Mouse (Mus musculus) CH12.LX (cell line): ENCODE measurements around the gene Cebpb. TPM values are rescaled to one million over a fixed set of nuclear protein-coding genes. Genes with fewer than 3 reads are reported as not detected.

ENCODE experiments used
- DNase-seq: peaks from one replicate; pipeline ENCODE4 v3.0.0-alpha.2; 2013; ENCODE audit errors: extremely low read depth
- H3K27ac ChIP-seq: 2 replicates; pipeline ENCODE4 v1.5.1; 2012; ENCODE audit warnings: low read depth, mild to moderate bottlenecking, control low read depth, moderate library complexity; ENCODE audit not compliant: insufficient read depth
- H3K27me3 ChIP-seq: replicated peaks from 2 replicates; pipeline ENCODE3; 2012; ENCODE audit warnings: inconsistent platforms
- H3K36me3 ChIP-seq, 2 experiments: replicated peaks in 1 of 2; 2 replicates each; pipeline versions ENCODE3 to v1.6.1; 2012; ENCODE audit warnings: inconsistent platforms in 1 of 2, low read length in 1 of 2, mild to moderate bottlenecking in 1 of 2, mixed read lengths in 1 of 2, moderate library complexity in 1 of 2; ENCODE audit not compliant: control insufficient read depth in 1 of 2, insufficient read depth in 1 of 2
- H3K4me1 ChIP-seq, 2 experiments: 2 replicates each; pipeline ENCODE4 v1.6.1; 2012; ENCODE audit warnings: inconsistent platforms in 1 of 2, moderate library complexity in 1 of 2; ENCODE audit not compliant: insufficient read depth in 2 of 2, control insufficient read depth in 1 of 2
- H3K4me2 ChIP-seq: 2 replicates; pipeline ENCODE4 v1.6.1; 2012; ENCODE audit warnings: low read depth, mild to moderate bottlenecking, control low read depth; ENCODE audit not compliant: poor library complexity, insufficient read depth, severe bottlenecking
- H3K4me3 ChIP-seq, 3 experiments: fragments of 150-350 bp in 1 of 3; sonication (generic) in 1 of 3; replicated peaks in 1 of 3; 2 replicates each; pipeline versions ENCODE3 to v1.5.1; 2011 to 2012; ENCODE audit warnings: low read depth in 2 of 3, low read length in 2 of 3, mild to moderate bottlenecking in 2 of 3, moderate library complexity in 2 of 3, control low read depth in 1 of 3, improper control_type of control experiment in 1 of 3, inconsistent platforms in 1 of 3, mixed read lengths in 1 of 3; ENCODE audit not compliant: poor library complexity in 1 of 3
- H3K79me2 ChIP-seq: replicated peaks from 2 replicates; pipeline ENCODE4 v1.6.1; 2012; ENCODE audit warnings: mild to moderate bottlenecking, moderate library complexity; ENCODE audit not compliant: control insufficient read depth, poor library complexity, insufficient read depth, severe bottlenecking; ENCODE audit errors: extremely low read depth
- H3K9ac ChIP-seq: 2 replicates; pipeline ENCODE4 v1.6.1; 2012; ENCODE audit warnings: low read depth, mild to moderate bottlenecking, control low read depth, moderate library complexity; ENCODE audit not compliant: insufficient read depth
- H3K9me3 ChIP-seq: replicated peaks from 2 replicates; pipeline ENCODE3; 2012; ENCODE audit warnings: low read length, inconsistent platforms, mixed read lengths
- BHLHE40 ChIP-seq: IDR thresholded peaks from 2 replicates; pipeline ENCODE4 v1.6.1; 2011; ENCODE audit warnings: mild to moderate bottlenecking, low read depth, low read length, improper control_type of control experiment
- CHD1 ChIP-seq: IDR thresholded peaks from 2 replicates; pipeline ENCODE4 v1.6.1; 2012; ENCODE audit warnings: low read depth, low read length, improper control_type of control experiment, inconsistent platforms
- CHD2 ChIP-seq: IDR thresholded peaks from 2 replicates; pipeline ENCODE4 v1.6.1; 2011; ENCODE audit warnings: low read length, improper control_type of control experiment
- E2F4 ChIP-seq: IDR thresholded peaks from 2 replicates; pipeline ENCODE4 v1.6.1; 2011; ENCODE audit warnings: low read depth, low read length, improper control_type of control experiment; ENCODE audit not compliant: insufficient replicate concordance
- ELF1 ChIP-seq: IDR thresholded peaks from 2 replicates; pipeline ENCODE4 v1.6.1; 2014; ENCODE audit warnings: low read depth, mild to moderate bottlenecking, inconsistent platforms, low read length, improper control_type of control experiment
- EP300 ChIP-seq: IDR thresholded peaks from 2 replicates; pipeline ENCODE4 v1.6.1; 2011; ENCODE audit warnings: low read length, improper control_type of control experiment
- ETS1 ChIP-seq: conservative IDR thresholded peaks from 2 replicates; pipeline ENCODE4 v1.6.1; 2012; ENCODE audit warnings: low read depth, mild to moderate bottlenecking, inconsistent platforms, low read length, improper control_type of control experiment, moderate library complexity
- GABPA ChIP-seq: IDR thresholded peaks from 2 replicates; pipeline ENCODE4 v1.6.1; 2012; ENCODE audit warnings: low read depth, low read length, improper control_type of control experiment, inconsistent platforms; ENCODE audit not compliant: insufficient replicate concordance
- HCFC1 ChIP-seq: IDR thresholded peaks from 2 replicates; pipeline ENCODE4 v1.6.1; 2012; ENCODE audit warnings: low read depth, mild to moderate bottlenecking, inconsistent platforms, low read length, improper control_type of control experiment
- IRF4 ChIP-seq: IDR thresholded peaks from 2 replicates; pipeline ENCODE4 v1.6.1; 2014; ENCODE audit warnings: low read depth, mild to moderate bottlenecking, inconsistent platforms, low read length, improper control_type of control experiment
- KAT2A ChIP-seq: IDR thresholded peaks from 2 replicates; pipeline ENCODE4 v1.6.1; 2012; ENCODE audit warnings: low read length, improper control_type of control experiment, inconsistent platforms; ENCODE audit not compliant: insufficient replicate concordance
- MAZ ChIP-seq: IDR thresholded peaks from 2 replicates; pipeline ENCODE4 v1.6.1; 2012; ENCODE audit warnings: low read depth, mild to moderate bottlenecking, inconsistent platforms, low read length, improper control_type of control experiment, moderate library complexity
- MEF2A ChIP-seq: IDR thresholded peaks from 2 replicates; pipeline ENCODE4 v1.6.1; 2014; ENCODE audit warnings: low read depth, mild to moderate bottlenecking, inconsistent platforms, low read length, improper control_type of control experiment, borderline replicate concordance
- MXI1 ChIP-seq: IDR thresholded peaks from 2 replicates; pipeline ENCODE4 v1.6.1; 2011; ENCODE audit warnings: mild to moderate bottlenecking, low read depth, low read length, improper control_type of control experiment
- MYC ChIP-seq: IDR thresholded peaks from 2 replicates; pipeline ENCODE4 v1.6.1; 2011; ENCODE audit warnings: low read depth, mild to moderate bottlenecking, improper control_type of control experiment, low read length
- PAX5 ChIP-seq: IDR thresholded peaks from 2 replicates; pipeline ENCODE4 v1.6.1; 2012; ENCODE audit warnings: low read length, inconsistent platforms, mixed read lengths
- POLR2A ChIP-seq: IDR thresholded peaks from 2 replicates; pipeline ENCODE4 v1.6.1; 2011; ENCODE audit warnings: low read depth, mild to moderate bottlenecking, improper control_type of control experiment, low read length
- POLR2AphosphoS2 ChIP-seq: IDR thresholded peaks from 2 replicates; pipeline ENCODE4 v1.6.1; 2011; ENCODE audit warnings: low read depth, low read length, improper control_type of control experiment
- RCOR1 ChIP-seq: conservative IDR thresholded peaks from 2 replicates; pipeline ENCODE4 v1.6.1; 2012; ENCODE audit warnings: low read depth, mild to moderate bottlenecking, inconsistent platforms, low read length, improper control_type of control experiment
- SMC3 ChIP-seq: IDR thresholded peaks from 2 replicates; pipeline ENCODE4 v1.6.1; 2011; ENCODE audit warnings: low read depth, low read length, improper control_type of control experiment
- TCF12 ChIP-seq: IDR thresholded peaks from 2 replicates; pipeline ENCODE4 v1.6.1; 2014; ENCODE audit warnings: low read depth, mild to moderate bottlenecking, inconsistent platforms, low read length, improper control_type of control experiment
- UBTF ChIP-seq: IDR thresholded peaks from 2 replicates; pipeline ENCODE4 v1.6.1; 2012; ENCODE audit warnings: low read depth, mild to moderate bottlenecking, inconsistent platforms, low read length, improper control_type of control experiment, moderate library complexity
- USF1 ChIP-seq: IDR thresholded peaks from 2 replicates; pipeline ENCODE4 v1.6.1; 2014; ENCODE audit warnings: low read depth, mild to moderate bottlenecking, inconsistent platforms, low read length, improper control_type of control experiment
- ZKSCAN1 ChIP-seq: IDR thresholded peaks from 2 replicates; pipeline ENCODE4 v1.6.1; 2012; ENCODE audit warnings: low read depth, inconsistent platforms, low read length, improper control_type of control experiment, borderline replicate concordance
- ZNF384 ChIP-seq: IDR thresholded peaks from 2 replicates; pipeline ENCODE4 v1.6.1; 2012; ENCODE audit warnings: low read depth, low read length, improper control_type of control experiment, inconsistent platforms
- dilution Hi-C: fragments of 300-500 bp; cut with MboI; formaldehyde crosslinking; loops from 2 replicates; pipeline ENCODE4 v1.14.3; 2020; ENCODE audit warnings: low sequenced_read_pairs; ENCODE audit not compliant: extremely low pct_unique_long_range_greater_than_20kb, extremely low pct_ligation_motif_present
- in situ Hi-C: fragments of 300-500 bp; cut with MboI; formaldehyde crosslinking; loops from 3 replicates; pipeline ENCODE4 v1.14.3; 2019; ENCODE audit warnings: low sequenced_read_pairs, low pct_ligation_motif_present, low pct_unique_long_range_greater_than_20kb, mixed read lengths
- polyA plus RNA-seq: library from polyadenylated mRNA; unstranded; fragments of >175 nt; gene quantifications from 2 replicates; pipeline ENCODE4 v1.2.1, GENCODE M21; 2012; ENCODE audit warnings: low read depth; ENCODE audit not compliant: insufficient read length
- total RNA-seq, 2 experiments: library from RNA; depleted of rRNA; stranded (reverse); fragments of 300-350 nt in 1 of 2; fragments of >200 nt in 1 of 2; gene quantifications; 2 replicates each; pipeline ENCODE4 v1.2.3; 2012 to 2014

Cebpb gene
- total and polyA plus RNA-seq, 3 experiments, result 0.19 to 6.2 (median 0.24) TPM

DNA sequence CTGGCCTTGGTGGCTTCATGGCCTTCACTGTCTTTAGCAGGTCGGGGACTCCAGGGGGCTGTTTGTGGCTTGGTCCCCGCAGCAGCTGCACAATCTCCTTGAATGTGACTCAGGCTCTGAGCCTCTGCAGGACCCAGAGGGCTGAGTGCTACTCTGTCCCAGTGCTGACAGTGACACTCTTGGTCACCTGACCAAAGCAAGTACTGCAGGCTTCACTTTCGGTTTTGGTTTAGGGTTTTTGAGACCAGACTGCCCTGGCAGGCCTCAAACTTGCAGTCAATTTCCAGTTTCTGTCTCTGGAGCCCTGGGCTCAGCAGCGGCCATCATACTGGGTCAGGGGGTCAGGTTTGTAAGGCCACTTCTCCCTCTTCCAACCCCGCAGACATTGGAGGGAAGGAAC lies 9.2 kb downstream of the Cebpb start (continued):
- TF ChIP-seq TCF12, result peak; percentile 79; the same call in 1 of the 2 replicates
- TF ChIP-seq, all 38 proteins: peak for 19

DNA sequence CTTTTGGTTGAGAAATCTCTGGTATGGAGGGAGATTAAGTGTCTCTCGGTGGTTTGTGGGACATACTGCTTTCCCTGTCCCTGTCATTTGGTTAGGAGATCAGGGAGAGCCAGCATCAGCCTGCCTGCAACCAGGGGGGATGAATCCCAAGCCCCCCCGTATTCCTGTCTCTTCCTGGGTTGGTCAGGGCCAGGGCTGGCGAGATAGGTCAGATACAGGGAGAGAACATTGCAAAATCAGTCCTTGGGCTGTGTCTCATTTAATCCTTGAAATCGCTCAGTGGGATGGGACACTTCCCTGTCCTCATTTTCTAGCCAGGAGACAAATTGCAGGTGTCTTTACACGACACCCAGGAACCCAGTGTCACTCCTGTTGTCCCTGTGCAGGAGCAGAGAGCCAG lies 11.3 kb downstream of the Cebpb start:
- H3K4me2 ChIP-seq, result no peak overlapping the region
- H3K4me3 ChIP-seq, result no peak overlapping the region
- peaks cover 9 to 11% of the 10 kb centered on the region in 2 experiments for H3K4me1 ChIP-seq
- H3K36me3 ChIP-seq, result no peaks in the 10 kb centered on the region
- peaks cover 54% of the 10 kb centered on the region for H3K27me3 ChIP-seq
- H3K9ac ChIP-seq, result no peak overlapping the region
- in situ Hi-C loops, result no loop called here
- dilution Hi-C loops, result no loop called here
- H3K27ac ChIP-seq, result no peak overlapping the region
- H3K79me2 ChIP-seq, result no peaks in the 10 kb centered on the region
- DNase-seq, result no peak
- H3K9me3 ChIP-seq, result peaks cover 6% of the 10 kb centered on the region
- TF ChIP-seq MAZ, result no peak
- TF ChIP-seq MXI1, result no peak
- TF ChIP-seq POLR2AphosphoS2, result no peak
- TF ChIP-seq ETS1, result no peak
- TF ChIP-seq TCF12, result no peak
- TF ChIP-seq E2F4, result no peak
- TF ChIP-seq IRF4, result no peak
- TF ChIP-seq MEF2A, result no peak
- no peak for TF ChIP-seq GABPA
- TF ChIP-seq MYC, result no peak
- no peak for TF ChIP-seq CHD2
- TF ChIP-seq CHD1, result no peak
- TF ChIP-seq POLR2A, result no peak
- no peak for TF ChIP-seq ZKSCAN1
- no peak for TF ChIP-seq PAX5
- TF ChIP-seq, all 38 proteins: peak for 0

- peaks cover 9 to 11% of the 10 kb centered on the region in 2 experiments for H3K4me1 ChIP-seq
- H3K4me2 ChIP-seq, result no peak overlapping the region
- H3K36me3 ChIP-seq, result no peaks in the 10 kb centered on the region
- H3K27ac ChIP-seq, result no peak overlapping the region
- no peak overlapping the region for H3K4me3 ChIP-seq
- no peaks in the 10 kb centered on the region for H3K9me3 ChIP-seq
- no peaks in the 10 kb centered on the region for H3K79me2 ChIP-seq
- no peak for DNase-seq
- peaks cover 64% of the 10 kb centered on the region for H3K27me3 ChIP-seq
- TF ChIP-seq KAT2A (no peak), ELF1 (no peak), ETS1 (no peak), RCOR1 (no peak), HCFC1 (no peak), UBTF (no peak), EP300 (no peak), PAX5 (no peak), MEF2A (no peak), BHLHE40 (no peak), MAZ (no peak), USF1 (no peak), GABPA (no peak), SMC3 (no peak), MYC (no peak), ZNF384 (no peak)
- in situ Hi-C loops (no loop called here), dilution Hi-C loops (no loop called here)
- no peak overlapping the region for H3K9ac ChIP-seq
These were observed 12.8 kb downstream of the Cebpb start for GRCm38 (mm10) chr2:167701472-167701871.
